Mouse (Mus musculus) kidney, adult 10 weeks (tissue): Measurements from ENCODE around the gene Pi4kb. TPM values are rescaled to one million over a fixed set of nuclear protein-coding genes. Genes with fewer than 3 reads are reported as not detected.

ENCODE experiments used
- polyA plus RNA-seq: library from polyadenylated mRNA; stranded (reverse); fragments of 350-450 nt; fragmentation: Illumina TruSeq; extraction: RNeasy Lipid Tissue Mini Kit (QIAGEN cat#74804); gene quantifications from one replicate; pipeline ENCODE4 v1.2.3, GENCODE M21; 2014; ENCODE audit warnings: low read depth, low replicate concordance

Gene Pi4kb
- 15.3 TPM for polyA plus RNA-seq

GRCm38 (mm10) chr3:94974528-94975422 is at the start of gene Pi4kb:
TSS of gene Pi4kb (plus strand) at chr3:94974731.

GRCm38 (mm10) chr3:94932809-94933564 is 41.5 kb upstream of the Pi4kb start, which contains the start of gene Selenbp1:
TSS of gene Selenbp1 (plus strand) at chr3:94933056.

GRCm38 (mm10) chr3:94953764-94954616 is 20.5 kb upstream of the Pi4kb start, which contains the start of gene Rfx5:
TSS of gene Rfx5 (plus strand) at chr3:94954075.

GRCm38 (mm10) chr3:95015337-95015872 is 40.9 kb downstream of the Pi4kb start, which contains the start of gene Zfp687:
TSS of gene Zfp687 (minus strand) at chr3:95015448.

GRCm38 (mm10) chr3:95042166-95042837 is 67.8 kb downstream of the Pi4kb start, which contains the start of gene Psmd4:
TSS of gene Psmd4 (minus strand) at chr3:95042614.

Other genes with a start within 250 kb of the Pi4kb start
- 5.5 TPM for gene Cgn, start 188.2 kb upstream of the Pi4kb start, polyA plus RNA-seq
- gene Pogz, start 137.2 kb upstream of the Pi4kb start, polyA plus RNA-seq, result 12.7 TPM
- gene Psmb4, start 87.8 kb upstream of the Pi4kb start, polyA plus RNA-seq, result 60.7 TPM
- 26.1 TPM for gene Selenbp1, start 41.7 kb upstream of the Pi4kb start, polyA plus RNA-seq
- gene Rfx5, start 20.7 kb upstream of the Pi4kb start, polyA plus RNA-seq, result 11.1 TPM
- 4.6 TPM for gene Zfp687, start 40.7 kb downstream of the Pi4kb start, polyA plus RNA-seq
- gene Psmd4, start 67.9 kb downstream of the Pi4kb start, polyA plus RNA-seq, result 10.2 TPM
- gene Pip5k1a, start 132.2 kb downstream of the Pi4kb start, polyA plus RNA-seq, result 10.8 TPM
- 6.6 TPM for gene Vps72, start 136.3 kb downstream of the Pi4kb start, polyA plus RNA-seq
- not detected for gene Tmod4, start 149.7 kb downstream of the Pi4kb start, polyA plus RNA-seq
- gene Scnm1, start 159.3 kb downstream of the Pi4kb start, polyA plus RNA-seq, result 15.0 TPM
- 2.8 TPM for gene Lysmd1, start 159.4 kb downstream of the Pi4kb start, polyA plus RNA-seq
- gene Tnfaip8l2, start 167.6 kb downstream of the Pi4kb start, polyA plus RNA-seq, result not detected
- gene Sema6c, start 185.7 kb downstream of the Pi4kb start, polyA plus RNA-seq, result 0.28 TPM
- 22.5 TPM for gene Gabpb2, start 243.2 kb downstream of the Pi4kb start, polyA plus RNA-seq